Mouse (Mus musculus) thymus, postnatal 25 days (tissue): ENCODE measurements around the gene Mrpl43.
A peak's percentile ranks its signal among the peaks of the same experiment; 100 is the strongest.

Experiments used
- DNase-seq: peaks from one replicate; pipeline ENCODE4 v3.0.0; 2022

The Mrpl43 gene

GRCm38 (mm10) chr19:45005444-45005843, 798 bp downstream of the Mrpl43 start, which contains the start of gene Twnk:
Gene Twnk, plus strand, starts transcription at chr19:45005663.
- DNase-seq: peak; percentile 41

DNA sequence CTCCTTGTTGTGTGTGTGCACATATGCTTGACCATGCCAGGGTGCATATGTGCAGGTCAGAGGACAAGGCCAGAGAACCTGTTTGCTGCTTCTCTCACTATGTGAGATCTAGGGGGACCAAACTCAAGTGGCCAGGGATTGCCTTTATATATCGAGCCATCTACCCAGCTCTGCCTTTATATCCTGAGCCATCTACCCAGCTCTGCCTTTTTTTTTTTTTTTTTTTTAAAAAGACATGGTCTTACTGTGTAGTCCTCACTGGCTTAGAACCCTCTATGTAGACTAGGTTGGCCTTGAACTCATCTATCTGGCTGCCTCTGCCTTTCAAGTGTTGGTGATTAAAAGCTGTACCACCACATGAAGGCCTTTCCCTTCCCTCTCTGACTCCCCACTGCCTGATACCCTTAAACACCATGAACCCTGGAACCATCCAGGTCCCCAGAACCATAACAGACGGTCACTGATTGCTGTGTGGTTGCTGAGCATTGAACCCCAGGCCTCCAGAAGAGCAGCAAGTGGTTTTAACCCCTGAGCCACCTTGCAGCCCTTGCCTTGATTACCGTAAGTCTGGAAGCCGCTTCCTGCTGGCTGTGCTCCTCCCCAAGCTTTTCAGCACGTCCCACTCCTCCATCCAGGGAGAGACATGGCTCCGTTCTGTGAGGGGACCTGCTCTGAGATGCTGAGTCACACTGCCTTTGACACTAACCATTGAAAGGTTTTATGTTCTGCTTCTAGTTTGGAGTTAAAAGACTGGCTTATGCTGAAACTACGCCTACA, 2.3 kb downstream of the Mrpl43 start:
- no peak for DNase-seq

- DNase-seq: no peak
Measured at GRCm38 (mm10) chr19:45002301-45002700, 3.9 kb downstream of the Mrpl43 start.

GRCm38 (mm10) chr19:44999647-45000046, 6.6 kb downstream of the Mrpl43 start:
- no peak for DNase-seq

- no peak for DNase-seq
Measured at GRCm38 (mm10) chr19:44997786-44998185, 8.5 kb downstream of the Mrpl43 start.

DNA sequence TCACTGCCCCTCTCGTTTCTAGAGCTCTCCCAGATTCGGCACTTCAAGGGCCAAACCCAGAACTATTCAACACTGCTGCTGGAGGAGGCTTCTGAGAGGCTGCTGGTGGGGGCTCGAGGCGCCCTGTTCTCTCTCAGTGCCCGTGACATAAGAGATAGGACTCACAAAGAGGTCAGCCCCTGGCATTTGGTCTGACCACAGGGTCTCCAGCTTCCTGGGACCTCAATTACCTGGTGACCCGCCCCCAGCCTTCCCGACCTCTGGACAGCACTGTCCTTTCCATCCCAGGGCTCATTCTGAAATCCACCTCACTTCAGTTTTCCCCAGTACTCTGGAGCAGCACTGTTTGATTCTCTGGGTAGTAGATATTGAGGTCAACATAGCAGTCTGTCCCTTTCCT, 13.5 kb downstream of the Mrpl43 start:
- DNase-seq: no peak

DNA sequence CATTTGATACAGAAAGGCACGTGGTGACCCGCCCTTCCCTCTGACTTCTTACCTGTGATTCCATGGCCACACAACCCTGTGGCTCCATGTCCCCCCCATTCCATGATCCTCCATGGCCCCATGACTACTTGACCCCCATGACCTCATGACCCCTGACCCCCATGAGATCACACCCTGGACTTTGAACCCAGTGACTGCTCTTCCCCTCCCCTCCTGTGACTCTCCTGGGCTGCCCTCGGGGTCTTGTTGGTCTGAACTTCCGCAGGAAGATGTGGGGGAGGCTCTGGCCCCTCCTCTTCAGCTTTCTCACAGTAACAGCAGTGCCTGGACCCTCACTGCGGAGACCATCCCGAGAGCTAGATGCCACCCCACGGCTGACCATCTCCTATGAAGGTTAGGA, 14.0 kb downstream of the Mrpl43 start:
- DNase-seq: peak; percentile 23

GRCm38 (mm10) chr19:44991031-44991430, 15.2 kb downstream of the Mrpl43 start:
- no peak for DNase-seq

DNA sequence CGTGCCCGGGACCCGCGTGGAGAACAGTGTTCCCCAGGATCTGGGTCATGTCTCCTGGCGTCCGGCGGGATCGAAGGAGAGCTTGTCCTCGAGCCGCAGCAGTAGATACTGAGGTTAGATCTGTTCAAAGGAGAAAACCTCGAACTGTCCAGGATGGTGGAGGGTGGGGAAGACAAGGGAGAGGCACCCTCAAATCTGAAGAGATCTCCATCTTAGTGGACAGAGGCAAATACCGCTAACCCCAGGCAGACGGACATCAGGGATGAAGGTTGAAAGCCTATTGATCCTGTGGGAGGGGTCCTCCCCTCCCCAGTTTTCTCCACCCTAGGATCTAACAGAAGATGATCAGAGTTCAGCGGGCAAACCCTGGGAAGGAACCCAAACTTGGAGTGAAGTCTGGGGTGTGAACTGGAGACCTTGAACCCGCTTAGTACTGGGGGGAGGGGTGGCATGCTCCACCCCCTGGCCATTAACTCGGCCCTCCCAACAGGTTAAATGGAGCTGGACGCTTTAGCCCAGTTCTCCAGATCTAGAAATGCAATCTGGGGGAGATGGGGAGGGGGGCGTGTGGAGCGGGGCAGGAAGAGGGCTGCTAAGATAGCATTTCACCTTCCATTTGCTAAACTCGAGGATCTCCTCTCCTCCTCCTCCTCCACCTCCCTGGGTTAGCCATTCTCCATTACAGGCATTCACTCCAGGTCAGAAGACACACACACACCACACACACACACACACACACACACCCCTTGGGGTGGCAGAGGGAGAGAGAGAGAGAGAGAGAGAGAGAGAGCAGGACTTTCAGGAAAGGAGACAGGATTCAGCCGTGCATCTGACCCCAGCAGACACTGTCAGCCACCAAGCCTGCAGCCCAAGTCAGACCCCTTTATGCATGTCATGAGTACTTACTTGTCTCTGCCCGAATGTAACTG, 16.4 kb downstream of the Mrpl43 start:
- no peak for DNase-seq

DNA sequence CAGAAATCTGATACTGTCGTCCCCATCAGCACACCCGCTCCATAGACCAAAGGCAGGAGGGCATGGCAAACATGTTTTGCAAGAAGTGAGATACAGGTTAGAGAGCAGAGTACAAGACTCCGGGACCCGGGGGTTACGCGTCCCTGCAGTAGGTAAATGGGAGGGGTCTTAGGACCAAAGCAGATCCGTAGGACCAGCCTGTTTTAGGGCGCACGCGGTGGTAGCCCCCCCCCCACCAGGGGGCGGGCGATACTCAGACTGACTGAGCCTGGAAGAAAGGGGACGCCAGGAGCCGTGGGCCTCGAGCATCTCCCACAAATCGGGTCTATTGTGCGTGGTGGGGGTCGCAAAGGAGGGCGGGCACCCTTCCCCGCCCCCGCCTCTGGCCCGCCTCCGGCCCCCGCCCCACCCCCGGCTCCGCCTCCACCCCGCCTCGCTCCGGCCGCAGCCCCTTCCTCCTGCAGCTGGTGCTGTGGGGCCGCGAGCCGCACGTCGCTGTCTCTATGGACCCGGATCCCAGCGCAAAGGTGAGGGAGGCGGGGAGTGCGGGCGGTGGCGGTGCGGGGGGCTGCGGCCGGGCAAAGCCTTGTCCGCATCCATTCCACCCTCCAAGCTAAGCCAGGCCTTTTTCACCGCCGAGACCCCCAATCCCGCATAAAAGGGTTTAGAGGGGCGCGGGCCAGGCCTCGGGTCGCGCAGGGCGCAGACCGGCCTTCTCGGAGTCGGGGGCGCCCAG, 17.2 kb downstream of the Mrpl43 start, which contains the start of gene Sema4g:
Gene Sema4g, plus strand, starts transcription at position 271 of the 736 bp plus-strand sequence.
- DNase-seq: peak; percentile 51

DNA sequence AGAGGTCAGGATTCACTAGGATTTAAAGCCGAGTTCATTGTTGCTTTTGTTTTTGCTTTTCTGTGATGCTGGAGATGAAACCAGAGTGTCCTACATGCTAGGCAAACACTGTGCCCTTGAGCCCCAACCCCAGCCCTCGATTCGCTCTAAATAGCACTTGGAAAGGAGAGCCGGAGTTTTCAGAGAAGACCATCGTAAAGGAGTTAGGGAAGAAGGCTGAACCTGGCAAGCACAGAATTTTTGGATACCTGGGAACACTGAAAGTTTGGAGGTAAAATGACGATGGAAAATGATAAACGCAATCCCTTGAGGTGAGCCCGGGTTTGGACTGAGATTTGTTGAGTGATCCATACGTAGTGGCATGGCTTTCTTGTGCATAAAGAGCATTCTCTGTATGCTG, 17.9 kb downstream of the Mrpl43 start:
- DNase-seq: no peak

DNA sequence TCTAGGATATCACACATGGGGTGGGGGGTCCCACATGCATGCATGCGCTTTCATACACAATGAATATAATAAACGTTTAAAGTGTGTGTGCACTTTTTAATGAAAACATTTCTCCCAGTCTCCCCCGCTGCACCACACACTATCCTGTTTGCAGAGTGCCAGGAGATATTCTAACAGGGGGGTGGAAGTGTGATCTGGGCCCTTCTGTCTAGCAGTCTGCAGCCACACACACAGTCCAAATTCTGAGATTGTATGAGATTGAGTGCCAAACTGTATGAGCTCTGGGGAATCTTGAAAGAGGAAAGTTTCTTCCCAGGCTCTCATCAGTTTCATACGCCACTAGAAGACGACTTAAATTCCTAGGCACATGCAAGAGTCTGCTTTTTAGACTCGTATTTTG, 18.4 kb downstream of the Mrpl43 start:
- no peak for DNase-seq

DNA sequence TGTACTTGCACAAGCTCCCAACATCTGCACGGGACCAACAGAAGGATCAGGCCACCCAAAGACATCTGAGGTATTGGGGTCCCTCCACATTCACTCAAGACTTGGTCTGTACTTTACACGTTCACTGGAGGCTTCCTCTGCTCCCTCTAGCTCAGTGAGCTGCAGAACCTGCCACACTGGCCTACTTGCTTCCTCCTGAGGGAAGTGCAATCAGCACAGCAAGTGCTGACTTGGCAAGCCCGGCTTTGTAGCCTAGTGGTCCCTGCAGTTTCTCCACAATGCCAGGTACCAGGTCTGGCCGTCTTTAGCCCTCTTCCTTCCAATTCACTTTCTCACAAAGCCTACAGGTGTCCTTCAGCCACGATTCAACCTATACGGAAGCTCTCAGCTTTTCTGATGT, 19.2 kb downstream of the Mrpl43 start:
- no peak for DNase-seq

DNA sequence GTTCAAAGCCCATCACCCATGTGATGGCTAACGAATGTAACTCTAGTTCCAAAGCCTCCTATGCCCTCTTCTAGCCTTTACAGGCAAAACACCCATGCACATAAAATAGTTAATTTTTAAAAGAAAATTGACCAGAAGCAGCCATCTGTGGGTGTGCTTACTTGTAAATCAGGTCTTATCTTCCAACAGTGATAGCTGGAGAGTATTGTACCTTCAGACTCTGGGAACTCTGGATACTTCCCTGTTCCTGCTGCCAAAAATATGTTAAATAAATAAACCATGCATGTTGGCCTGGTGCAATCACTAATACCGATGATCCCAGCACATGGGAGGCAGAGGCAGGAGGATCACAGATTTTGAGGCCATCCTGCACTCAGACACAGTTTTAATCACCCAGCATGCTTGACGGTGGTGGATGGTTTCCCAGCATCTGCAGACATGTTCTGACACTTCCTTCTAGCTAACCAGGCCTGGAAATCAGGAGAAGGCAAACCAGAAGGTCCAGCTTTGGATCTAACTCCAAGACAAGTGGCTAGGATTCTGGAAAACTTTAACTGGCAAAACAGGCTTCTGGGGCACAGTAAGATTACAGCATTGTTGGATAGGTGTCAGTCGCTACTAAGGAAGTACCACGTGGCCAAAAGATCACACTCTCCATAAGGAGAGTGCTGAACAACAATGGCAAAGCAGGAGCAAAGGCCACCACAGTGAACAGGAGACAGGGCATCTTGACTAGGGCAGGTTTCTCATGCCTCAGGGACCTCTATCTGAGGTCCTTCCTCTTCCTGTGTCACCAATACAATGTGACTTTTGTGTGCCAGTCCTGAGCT, 20.9 kb downstream of the Mrpl43 start:
- no peak for DNase-seq

- no peak for DNase-seq
Measured at GRCm38 (mm10) chr19:44984420-44984819, 21.8 kb downstream of the Mrpl43 start.

- no peak for DNase-seq
Measured at GRCm38 (mm10) chr19:44983366-44983765, 22.9 kb downstream of the Mrpl43 start.

- DNase-seq: no peak
Measured at GRCm38 (mm10) chr19:44982477-44983115, 23.6 kb downstream of the Mrpl43 start.

DNA sequence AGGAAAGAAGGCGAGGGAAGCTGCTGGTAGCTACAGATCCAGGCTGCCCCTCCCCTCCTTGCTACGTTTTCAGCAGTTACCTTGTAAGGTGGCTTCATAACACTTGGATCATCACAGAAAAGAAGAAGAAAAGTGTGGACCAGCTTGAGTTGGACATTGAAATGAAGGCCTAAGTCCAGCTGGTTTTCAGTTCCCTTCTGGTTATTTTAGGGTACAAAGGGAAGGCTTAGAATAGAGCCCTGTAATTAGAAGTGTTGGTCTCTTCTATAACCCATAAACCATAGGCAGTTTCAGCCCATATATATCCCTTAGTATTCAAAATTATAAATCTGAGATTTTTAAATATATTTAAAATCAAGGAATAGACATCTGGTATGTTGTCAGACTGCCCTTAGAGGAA, 25.5 kb downstream of the Mrpl43 start:
- no peak for DNase-seq

DNA sequence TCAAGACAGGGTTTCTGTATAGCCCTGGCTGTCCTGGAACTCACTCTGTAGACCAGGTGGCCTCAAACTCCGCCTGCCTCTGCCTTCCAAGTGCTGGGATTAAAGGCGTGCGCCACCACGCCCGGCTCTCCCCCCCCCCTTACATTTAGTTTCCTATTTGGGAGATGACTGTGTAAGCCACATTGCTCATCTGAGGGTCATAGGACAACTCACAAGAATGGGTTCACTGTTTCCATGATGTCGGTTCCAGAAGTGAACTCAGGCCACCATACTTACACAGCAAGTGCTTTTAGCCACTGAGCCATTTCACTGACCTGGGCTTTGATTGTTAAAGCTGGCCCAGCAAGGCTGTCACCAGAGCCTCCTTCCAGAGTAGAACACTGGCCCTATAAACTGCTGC, 29.1 kb downstream of the Mrpl43 start:
- DNase-seq: no peak

DNA sequence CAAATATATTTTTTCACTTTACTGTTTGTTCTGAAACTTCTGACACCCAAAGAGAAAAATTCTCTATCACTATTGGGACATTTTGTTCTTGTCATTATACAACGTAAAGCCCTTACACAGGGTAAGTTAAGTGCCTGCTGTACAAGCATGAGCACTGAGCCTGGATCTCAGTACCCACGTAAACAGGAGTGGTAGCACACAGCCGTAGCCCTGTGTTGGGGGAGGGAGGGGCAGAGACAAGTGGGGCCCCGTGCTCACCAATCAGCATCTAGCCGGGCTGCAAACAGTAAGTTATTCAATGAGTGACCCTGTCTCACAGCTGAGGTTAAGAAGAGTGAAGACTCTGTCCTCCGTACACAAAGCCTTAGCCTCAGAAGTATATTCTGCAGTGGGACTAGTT, 29.6 kb downstream of the Mrpl43 start:
- no peak for DNase-seq

- DNase-seq: no peak
Measured at GRCm38 (mm10) chr19:44968329-44968728, 37.9 kb downstream of the Mrpl43 start.

DNA sequence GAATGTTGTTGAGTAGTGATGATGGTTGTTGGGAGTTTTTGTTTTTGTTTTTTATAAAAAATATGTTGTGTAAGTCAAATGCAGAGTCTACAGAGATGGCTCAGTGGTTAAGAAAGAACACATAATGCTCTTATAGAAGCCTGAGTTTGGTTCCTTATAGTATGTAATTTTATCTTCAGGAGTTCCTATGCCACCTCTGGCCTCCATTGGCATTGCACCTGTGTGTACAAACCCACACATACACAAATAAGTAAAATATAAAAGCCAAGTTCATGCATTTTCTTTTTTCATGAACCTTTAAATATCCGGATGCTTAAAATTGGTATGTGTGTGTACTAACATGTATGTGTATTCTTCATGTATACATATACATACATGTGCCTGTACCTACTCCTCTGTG, 40.3 kb downstream of the Mrpl43 start:
- no peak for DNase-seq
